Mouse (Mus musculus): ENCODE data around the gene Fmo6.

Fmo6 gene

DNA sequence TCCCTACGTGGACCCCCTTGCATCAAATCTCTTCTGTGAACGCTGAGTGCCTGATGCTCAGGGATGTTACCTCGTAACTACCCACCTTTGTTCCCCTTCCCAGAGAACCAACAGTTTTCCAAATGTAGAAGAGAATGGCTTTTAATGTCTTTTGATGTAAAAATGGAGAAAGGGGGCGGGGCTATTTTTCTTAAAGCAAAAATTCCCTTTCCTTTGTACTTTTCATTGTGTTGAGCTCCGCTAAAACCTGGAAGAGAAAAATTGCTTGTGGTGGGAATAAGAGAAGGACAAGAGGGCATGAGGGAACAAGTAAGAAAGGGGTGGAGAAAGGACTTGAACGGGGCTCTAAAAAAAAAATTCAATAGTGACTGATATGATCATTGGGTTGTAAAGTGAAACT lies at the start of gene Fmo6:
TSS of gene Fmo6 (minus strand) at position 101 of the 400 bp plus-strand sequence.
- DNase-seq (ENCODE audit: extremely low spot score, low read depth, low spot score), result no peak

DNA sequence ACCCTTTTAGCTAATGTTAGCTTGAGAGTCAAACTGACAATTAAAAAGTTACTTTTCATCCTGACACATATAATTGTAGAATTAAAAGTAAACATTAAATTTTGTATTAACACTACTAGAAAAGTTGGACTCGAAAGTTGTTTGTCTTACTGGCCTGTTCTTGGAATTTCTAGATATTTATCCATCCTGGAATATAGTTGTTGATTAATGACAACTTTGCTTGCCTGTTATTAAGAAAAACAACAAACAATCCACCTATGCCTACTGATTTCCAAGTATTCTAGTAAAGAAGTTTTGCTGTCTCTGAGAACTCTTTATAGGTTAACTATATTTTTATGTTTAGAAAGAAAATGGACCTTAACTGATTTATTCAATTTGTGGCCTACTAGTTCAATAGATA lies 49.5 kb upstream of the Fmo6 start:
- no peak for DNase-seq (ENCODE audit: extremely low spot score, low read depth, low spot score)

DNA sequence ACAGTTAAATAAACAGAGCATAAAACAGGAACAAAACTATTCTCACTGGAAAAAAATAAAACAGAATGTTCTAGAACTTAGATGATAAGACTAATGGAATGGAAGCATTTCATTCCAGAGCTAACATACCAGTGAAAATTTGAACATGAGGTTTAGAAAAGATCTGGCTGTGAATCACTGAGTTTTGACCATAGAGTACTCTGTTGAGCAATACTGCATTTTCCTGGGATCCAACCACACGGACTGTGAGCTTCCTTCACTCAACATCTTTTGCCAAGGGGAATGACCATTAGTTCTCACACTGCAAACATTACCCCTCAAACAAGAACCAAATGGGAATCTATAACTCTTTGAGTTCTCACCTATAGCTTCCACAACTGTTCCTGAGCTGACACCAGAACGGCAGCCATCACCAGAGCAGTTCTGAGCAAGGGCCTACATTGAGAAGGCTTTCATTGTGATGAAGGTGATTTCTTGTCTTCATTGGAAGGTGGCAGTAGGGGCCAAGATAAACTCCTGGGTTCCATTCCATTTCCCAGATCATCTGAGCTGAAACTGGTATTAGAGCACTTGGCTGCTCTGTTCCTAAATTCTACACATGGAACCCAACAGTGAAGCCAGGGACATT lies 48.9 kb upstream of the Fmo6 start:
- DNase-seq (ENCODE audit: extremely low spot score, low read depth, low spot score), result no peak

DNA sequence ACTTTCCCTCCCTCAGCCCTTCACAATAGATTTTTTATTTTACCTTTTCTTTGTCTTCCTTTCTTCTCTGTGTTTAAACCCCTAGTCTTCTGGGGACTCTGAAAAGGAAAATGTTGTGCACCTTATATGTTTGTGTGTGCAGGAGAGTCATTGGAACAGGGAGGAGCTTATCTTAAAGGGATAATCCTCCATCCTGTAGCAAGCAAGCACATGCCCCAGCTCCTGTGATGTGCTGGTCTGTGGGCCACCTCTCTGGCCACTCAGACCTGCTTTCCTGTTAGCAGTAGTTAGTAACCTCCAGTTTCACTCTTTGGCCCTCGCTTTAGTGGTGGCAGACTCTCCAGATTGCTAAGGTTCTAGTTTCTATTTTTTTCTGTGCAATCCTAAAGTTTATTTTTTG lies 47.1 kb upstream of the Fmo6 start, which contains the start of gene Fmo3:
TSS of gene Fmo3 (minus strand) at position 101 of the 400 bp plus-strand sequence.
- DNase-seq (ENCODE audit: extremely low spot score, low read depth, low spot score), result no peak

DNA sequence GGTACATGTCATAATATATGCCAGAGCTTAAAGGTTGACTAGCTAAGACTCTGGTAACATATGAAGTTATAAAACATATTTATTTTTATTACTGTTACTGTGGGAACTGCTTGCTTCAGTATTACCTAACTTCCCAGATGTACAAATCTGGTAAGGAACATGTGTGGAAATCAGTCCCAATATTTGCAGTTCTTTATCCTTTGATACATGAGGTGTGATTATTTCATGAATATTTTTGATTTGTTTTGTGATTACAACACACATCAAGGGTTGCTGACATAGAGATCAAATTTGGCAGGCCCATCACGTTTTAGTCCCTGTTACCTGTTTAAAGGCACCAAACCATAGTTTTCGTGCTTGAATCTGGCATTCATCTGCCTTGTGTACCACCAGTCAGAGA lies 26.2 kb upstream of the Fmo6 start:
- DNase-seq (ENCODE audit: extremely low spot score, low read depth, low spot score), result no peak

DNA sequence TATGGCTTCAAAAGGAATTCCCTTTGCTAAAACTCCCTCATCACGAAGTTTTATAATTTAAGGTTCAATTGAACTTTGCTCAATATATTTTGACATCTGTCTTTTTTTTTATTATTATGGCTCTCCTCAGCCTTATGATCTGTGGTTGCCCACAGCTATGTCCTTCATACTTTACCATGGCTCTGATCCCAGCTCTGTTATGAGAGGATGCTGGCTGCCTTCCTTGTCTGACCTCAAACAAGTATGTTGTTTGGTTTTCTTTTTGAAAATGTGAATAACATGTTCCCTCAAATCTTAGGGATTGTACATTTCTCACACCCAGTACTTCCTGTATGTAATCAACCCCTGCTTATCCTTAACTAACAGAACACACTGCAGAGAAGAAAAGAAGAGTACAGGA lies 20.1 kb upstream of the Fmo6 start:
- no peak for DNase-seq (ENCODE audit: extremely low spot score, low read depth, low spot score)

DNA sequence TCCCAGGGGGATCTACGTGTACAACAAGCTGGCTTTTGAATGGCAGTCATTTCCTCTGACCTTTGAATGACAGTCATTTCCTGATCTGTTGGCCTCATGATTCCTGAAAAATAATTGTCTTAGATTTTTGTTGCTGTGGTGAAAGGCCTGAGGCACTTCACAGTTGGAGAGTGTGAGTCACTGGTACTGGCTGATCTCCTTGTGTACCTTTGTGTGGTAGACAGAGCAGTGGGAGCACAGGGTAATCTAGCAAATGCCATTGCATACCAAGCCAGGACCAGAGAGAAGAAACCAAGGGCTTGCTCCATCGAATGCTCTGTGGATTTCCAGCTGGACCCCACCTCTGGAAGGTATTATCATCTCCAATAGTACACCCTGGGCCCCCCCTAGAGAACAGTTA lies 15.8 kb upstream of the Fmo6 start:
- DNase-seq (ENCODE audit: extremely low spot score, low read depth, low spot score), result no peak

DNA sequence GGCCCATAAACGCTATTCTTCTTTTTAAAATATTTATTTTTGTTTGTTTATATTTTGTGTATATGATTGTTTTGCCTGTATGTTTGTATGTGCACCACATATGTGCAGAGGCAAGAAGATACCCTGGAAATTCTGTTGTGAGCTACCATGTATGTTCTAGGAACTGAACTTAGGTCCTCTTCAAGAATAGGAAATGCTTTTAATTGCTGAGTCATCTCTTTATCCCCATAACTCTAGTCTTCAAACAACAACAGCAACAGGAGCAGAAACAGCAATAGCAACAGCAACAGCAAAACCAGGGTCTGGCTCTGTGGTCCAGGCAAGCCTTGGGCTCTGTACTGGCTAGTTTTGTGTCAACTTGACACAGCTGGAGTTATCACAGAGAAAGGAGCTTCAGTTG lies 12.4 kb upstream of the Fmo6 start:
- DNase-seq (ENCODE audit: extremely low spot score, low read depth, low spot score), result no peak

DNA sequence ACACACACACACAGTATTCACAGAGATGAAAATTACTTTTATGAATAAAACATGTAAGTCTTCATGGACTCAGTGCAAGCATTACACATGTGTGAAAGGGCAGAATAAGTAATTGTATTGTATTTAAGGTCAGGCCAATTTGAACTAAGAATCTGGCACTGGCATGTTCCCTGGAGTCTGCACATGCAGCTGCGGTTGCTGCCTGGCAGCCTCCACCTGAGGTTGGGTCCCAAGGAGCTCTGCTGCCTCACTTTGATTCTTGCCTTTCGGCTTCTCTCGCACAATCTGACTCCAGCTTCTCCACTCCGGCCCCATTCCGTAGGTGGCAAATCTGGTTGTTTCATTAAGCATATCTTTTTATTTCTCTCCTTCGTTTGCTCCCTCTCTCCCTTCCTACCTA lies 10.6 kb upstream of the Fmo6 start:
- no peak for DNase-seq (ENCODE audit: extremely low spot score, low read depth, low spot score)

DNA sequence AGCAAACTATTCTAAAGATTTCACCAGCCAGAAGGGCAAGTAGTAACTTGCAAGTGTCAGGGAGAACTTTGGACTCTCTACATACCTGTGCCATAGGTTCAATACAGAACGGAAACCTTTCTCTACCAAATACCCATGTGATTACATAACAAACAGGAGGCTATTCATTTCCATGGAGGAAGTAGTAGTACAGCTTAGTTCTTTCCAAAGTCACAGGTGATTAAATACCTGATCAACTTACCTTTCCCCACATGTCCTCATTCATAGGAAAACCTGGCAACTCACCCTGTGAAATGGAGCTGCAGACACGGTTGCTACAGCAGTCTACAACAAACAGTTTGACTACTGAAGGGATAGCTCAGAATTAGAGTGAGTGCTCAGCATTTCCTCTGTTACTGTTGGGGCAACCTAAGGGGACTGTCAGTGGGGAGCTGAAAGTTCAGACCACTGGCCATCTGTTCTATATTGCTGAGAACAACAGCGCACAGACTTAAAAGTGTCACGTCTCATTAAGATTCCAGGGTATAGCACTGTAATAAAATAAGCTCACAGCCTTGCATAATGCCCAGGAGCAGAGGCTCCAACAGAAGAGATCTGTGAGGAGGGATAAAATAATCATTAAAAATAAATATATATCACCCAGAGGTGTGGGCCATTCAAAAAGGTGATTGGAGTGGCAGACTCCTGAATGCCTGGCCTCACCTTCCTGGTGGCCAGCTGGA lies 9.7 kb upstream of the Fmo6 start:
- DNase-seq (ENCODE audit: extremely low spot score, low read depth, low spot score), result no peak

DNA sequence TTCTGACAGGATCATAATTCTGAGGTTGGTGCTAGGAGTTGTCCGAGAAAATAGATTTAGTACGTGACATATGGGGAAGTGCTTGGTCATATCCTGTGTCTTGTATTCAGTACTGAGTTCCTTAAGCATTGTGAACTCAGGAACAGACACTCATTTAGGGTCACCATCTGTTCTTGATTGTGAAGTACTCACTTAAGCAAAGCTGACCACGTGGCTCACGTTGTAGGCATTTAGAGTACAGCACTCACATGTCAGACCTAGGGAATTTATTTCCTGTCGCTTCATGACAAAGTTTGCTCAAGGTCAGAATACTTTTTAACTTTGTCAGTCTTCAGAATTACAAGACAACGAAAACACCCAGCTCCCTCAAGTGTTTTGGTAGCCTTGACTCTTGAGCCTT lies 6.4 kb upstream of the Fmo6 start:
- DNase-seq (ENCODE audit: extremely low spot score, low read depth, low spot score), result peak; percentile 35

DNA sequence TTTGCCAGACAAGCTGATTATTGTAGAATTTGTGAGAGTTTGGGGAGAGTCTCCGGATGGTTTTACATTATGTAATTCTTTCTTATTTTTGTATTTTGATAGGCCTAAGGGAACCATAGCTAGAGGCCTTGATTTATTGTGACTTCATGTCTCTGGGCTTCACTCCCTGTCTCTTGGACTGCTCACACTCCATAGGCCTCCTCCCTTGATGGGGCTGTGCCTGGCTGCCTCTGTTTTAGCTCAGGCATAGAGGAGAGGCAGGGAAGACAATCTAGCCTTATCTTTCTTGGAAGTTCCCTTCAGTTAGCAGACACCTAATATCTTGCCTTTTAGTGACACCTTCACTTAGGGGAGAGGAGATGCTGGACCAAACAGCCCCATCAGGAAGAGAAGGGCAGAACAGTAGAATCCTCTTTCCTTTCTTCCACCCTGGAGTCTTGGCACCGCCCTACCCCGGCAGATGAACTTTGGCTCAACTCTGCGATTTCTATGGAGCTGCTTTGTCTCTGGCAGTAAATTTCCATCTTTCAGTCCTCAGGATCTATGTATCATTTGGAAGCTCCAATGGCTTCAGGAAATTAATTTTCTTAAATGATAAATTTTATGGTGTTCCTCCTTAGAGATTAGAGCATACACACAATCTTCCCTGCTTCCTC lies 1.5 kb upstream of the Fmo6 start:
- DNase-seq (ENCODE audit: extremely low spot score, low read depth, low spot score), result no peak

DNA sequence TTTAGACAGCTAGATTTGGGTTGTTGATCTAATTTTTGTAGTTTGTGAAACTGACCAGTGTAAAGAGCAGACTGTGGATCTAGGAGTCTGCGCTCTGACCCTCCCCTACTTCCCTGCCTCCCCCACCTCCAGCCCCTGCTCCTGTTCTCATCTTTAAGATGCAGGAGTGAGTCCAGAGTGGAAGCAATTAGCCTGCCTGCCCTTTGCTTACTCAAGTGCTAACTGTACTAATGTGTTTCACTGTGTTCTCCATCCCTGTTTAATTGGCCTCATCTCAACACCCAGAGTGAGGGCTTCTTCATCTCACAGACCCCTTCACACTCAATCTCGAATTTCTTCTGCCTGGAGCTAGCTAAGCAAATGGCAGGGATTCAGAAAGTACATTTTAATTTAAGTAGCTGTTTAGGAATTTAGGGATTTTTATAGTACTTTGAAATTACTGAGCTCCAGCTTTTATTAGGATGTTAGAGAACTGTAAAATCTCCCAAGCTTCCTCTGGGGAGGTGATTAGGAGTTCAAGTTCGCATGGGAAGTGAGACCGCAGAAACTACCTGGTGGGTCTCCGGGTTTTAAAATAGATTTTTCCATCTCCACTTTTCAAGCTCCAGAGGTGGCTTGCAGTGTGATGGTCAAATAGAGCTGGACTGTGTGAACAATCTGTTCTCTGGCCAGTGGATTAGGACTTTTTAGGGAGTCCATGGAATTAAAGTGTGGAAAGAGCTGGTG lies 818 bp upstream of the Fmo6 start:
- DNase-seq (ENCODE audit: extremely low spot score, low read depth, low spot score), result no peak

DNA sequence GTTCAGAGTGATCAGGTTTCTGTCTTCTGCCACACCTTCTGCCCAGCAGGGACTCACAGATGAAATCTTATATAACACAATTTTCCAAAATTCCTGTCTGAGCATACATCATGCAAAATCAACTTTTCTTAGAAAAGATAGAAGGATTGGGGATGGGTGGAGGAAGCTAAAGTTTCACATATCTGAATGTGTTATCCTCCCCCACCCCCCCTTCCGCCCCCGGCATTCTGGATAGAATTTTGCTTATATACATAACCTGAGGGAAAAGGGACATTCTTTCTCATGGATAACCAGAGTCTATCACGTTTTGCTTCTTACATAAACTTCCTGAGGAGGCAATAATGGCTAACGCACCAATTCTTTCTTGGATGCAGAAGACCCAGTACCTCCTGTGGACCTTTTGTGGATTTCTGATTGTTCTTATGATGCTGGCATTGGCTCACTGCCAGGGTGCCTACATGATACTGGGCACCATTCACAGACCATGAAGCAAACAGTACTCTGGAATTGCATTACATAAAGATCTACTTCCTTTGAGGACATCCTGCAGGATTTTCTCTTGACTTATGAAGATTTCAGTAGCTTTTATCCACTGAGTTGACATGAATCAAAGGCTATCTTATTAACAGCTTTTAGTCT lies 2.8 kb downstream of the Fmo6 start:
- no peak for DNase-seq (ENCODE audit: extremely low spot score, low read depth, low spot score)

DNA sequence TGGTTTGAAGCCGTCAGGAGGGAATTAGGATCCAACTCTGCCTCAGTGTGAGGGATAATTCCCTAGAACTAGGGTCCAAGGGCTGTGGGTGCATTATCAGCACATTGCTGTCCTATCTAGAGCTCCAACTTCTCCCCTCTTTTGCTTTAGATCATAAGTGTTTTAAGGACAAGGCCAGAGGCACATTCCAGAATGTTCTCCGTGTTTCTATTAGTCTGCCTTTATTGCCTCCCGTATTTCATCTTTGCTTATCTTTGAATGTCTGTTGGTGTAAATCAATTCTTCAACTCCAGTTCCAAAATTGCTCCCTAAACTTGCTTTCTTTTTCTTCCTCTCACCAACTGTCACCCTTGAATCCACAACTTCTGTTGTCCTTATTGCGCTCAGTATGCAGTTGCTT lies 4.9 kb downstream of the Fmo6 start:
- DNase-seq (ENCODE audit: extremely low spot score, low read depth, low spot score), result no peak

DNA sequence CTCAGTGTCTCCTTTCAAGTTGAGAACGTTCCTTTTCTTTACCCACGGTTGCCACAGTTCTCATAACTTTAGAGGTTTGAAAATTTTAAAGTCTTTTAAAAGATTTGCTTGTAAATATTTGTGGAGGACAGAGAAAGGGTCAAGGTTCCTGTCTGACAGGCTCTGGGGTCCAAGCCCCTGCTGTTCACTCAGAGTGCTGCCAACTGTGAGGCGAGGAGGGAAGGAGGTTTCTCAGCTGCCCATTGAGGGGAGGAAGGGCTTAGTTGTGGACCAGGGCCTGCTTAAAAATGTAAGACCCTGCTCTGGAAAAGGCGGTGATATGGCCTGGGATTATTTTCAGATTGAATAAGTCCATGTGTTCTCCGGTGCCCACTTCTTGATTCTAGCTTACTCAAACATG lies 5.4 kb downstream of the Fmo6 start:
- no peak for DNase-seq (ENCODE audit: extremely low spot score, low read depth, low spot score)

DNA sequence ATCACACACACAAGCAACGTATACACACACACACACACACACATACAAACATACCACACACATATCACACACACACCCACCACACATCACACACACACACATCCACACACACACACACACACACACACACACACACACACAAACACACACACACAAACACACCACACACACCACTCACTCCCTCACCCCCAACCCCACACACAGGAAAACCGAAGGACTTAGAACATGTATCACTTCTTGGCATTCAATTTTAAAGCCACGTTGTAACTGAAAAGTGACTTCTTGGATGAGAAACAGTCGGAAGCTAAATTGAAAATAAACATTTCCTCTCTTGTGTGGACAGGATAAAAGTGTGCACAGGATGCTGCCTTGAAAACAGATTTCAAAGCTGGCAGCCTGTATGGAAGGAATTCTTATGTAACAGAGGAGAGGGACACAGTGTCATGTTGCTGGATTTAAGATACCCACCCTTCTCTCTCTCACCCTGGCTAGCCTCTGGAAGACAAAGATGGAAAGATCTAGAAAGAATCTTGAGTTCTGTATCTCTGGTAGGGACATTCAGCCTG lies 5.9 kb downstream of the Fmo6 start:
- no peak for DNase-seq (ENCODE audit: extremely low spot score, low read depth, low spot score)

DNA sequence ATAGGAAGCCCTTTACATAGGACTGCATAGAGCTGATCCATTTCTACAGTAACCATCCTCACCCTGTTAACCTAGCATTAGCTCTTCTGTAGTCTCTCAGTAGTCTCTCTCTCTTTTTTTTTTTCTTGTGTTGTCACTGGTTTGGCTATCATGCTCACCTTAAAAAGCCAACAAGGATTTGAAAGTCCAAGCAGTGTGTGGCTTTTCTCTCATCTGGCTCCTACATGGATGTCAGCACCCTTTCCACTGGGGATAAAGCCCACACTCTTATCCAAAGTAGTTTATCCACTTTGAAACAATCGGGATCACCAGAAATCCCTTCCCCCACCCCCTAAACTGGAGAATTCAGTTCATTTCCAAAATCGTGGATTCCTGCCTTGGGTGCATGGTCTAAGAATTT lies 6.7 kb downstream of the Fmo6 start:
- no peak for DNase-seq (ENCODE audit: extremely low spot score, low read depth, low spot score)

DNA sequence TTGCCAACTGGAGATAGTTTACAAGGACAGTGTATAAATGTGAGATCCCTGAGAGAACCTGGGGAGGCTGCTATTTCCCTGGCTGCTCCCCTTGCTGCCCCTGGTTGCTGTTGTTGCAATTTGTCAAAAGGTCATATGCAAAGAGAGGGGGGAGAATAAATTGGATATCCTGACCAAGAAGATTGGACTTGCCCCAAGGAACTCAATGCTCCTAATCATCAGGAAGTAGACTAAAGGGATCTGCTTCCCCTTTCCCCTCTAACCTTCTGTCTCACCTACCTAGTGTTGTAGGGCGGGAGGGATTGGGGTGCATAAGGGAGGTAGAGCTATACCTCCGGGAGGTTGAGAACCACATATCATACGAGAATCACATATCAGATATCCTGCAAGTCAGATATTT lies 8.2 kb downstream of the Fmo6 start:
- no peak for DNase-seq (ENCODE audit: extremely low spot score, low read depth, low spot score)

DNA sequence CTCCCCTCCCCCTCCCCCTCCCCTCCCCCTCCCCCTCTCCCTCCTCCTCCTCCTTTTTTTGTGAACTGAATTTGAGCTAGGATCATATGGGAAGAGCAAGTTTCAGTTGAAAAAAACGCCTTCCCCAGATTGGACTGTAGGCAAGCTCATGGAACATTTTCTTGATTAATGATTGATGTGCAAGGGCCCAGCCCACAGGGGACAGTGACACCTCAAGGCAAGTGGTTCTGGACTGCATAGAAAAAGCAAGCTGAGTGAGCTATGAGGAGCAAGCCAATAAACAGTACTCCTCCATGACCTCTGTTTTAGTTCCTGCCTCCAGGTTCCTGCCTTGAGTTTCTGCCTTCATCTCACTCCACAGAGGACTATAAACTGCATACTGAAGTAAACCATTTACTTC lies 12.2 kb downstream of the Fmo6 start:
- DNase-seq (ENCODE audit: extremely low spot score, low read depth, low spot score), result no peak

DNA sequence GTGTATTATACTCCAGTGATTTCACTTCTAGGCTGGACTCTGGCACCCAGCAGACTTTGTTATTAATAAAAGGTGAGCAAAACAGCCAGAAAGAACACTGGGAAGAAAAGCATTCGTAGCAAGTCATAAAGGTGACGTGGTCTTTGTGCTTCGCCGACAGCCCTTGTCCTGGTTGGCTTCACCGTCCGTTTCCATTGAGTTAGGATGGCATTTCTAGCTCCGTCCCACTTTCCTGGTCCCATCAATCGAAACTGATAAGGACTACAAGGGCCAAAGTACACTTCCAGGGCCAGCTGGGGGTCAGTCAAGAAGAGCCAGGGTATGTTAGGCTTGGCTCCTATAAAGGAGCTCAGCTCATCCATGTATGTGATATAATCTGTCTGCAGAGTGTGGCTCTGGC lies 20.7 kb downstream of the Fmo6 start:
- no peak for DNase-seq (ENCODE audit: extremely low spot score, low read depth, low spot score)

Measured in hindlimb bud, embryonic 11.5 days (tissue).